In the genomic region with DNA sequence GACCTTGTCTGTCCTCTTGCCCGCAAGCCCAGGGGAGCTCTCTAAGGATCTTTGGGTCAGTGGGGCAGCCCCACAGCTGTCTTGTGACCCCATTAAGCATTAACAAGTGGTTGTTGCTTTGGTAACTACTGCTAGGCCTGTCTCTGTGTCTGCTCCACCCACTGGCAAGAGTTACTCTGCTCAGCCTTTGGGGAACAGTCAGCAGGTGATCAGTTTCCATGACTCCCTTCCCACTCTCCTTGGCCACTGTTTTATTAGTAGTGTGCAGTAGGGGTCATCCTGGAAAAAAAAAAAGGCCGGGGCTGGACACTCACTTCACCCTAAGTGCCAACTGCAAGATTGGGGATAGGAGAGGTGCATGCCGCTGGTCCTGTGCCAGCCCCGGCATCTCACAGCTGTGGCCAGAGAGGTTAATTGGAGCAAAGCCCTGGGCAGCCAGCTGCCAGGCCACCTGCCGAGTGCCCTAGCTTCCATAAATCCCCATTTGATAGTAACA, we compare ENCODE assay signal across 13 mouse cellular contexts. TPM values are rescaled to one million over a fixed set of nuclear protein-coding genes. Genes with fewer than 3 reads are reported as not detected.
DNase-seq lines count a peak whose midpoint lies in the region; ATAC-seq and TF ChIP-seq lines count a peak whose summit lies in the region.
"Had no signal": no experiment of that assay in that cellular context is flagged by ENCODE, and none has a peak within 500 bp of the region (broad histone marks: within the 10 kb centered on the region; RNA-seq: fewer than 3 reads in every experiment).

No protein-coding gene starts in this region.

- ATAC-seq in kidney, postnatal 0 days (replicated peaks; ENCODE audit: low FRiP score, low read depth) = peak; percentile 84
- ATAC-seq in intestine, embryonic 15.5 days = no peak

- dilution Hi-C loops in CH12.LX (cut with MboI; ENCODE audit: extremely low pct_ligation_motif_present, extremely low pct_unique_long_range_greater_than_20kb, low sequenced_read_pairs) = no loop called here

- no peaks in the 10 kb centered on the region for H3K27me3 ChIP-seq in CH12.LX (replicated peaks)
- no peaks in the 10 kb centered on the region for H3K27me3 ChIP-seq in kidney, postnatal 0 days (ENCODE audit: insufficient read depth, low read length)
- H3K27me3 ChIP-seq in intestine, embryonic 15.5 days (replicated peaks) = no peaks in the 10 kb centered on the region

- in situ Hi-C loops in CH12.LX (cut with MboI; ENCODE audit: low pct_ligation_motif_present, low pct_unique_long_range_greater_than_20kb, low sequenced_read_pairs) = no loop called here

- peak overlapping the region; percentile 44; the same call in 1 of the 2 replicates for H3K4me2 ChIP-seq in CH12.LX (ENCODE audit: insufficient read depth, low read depth, poor library complexity, severe bottlenecking)
- H3K4me2 ChIP-seq in kidney, postnatal 0 days (ENCODE audit: low read length) = no peak overlapping the region
- H3K4me2 ChIP-seq in intestine, embryonic 15.5 days (replicated peaks) = no peak overlapping the region
- H3K4me2 ChIP-seq: embryonic facial prominence, embryonic 15.5 days; hindbrain, embryonic 14.5 days; liver, embryonic 15.5 days had no signal

- H3K4me3 ChIP-seq in CH12.LX (replicated peaks in 1 of 3; ENCODE audit: low read depth in 2 of 3, low read length in 2 of 3, poor library complexity in 1 of 3) = no peak overlapping the region
- H3K4me3 ChIP-seq in kidney, postnatal 0 days (replicated peaks; ENCODE audit: low read depth, low read length) = no peak overlapping the region
- H3K4me3 ChIP-seq in intestine, embryonic 15.5 days (replicated peaks) = no peak overlapping the region
- H3K4me3 ChIP-seq: embryonic facial prominence, embryonic 15.5 days; liver, embryonic 15.5 days had no signal

- peak overlapping the region; percentile 8; the same call in 1 of the 2 replicates for H3K9ac ChIP-seq in CH12.LX (ENCODE audit: insufficient read depth, low read depth)
- H3K9ac ChIP-seq in kidney, postnatal 0 days (ENCODE audit: low read depth, low read length) = no peak overlapping the region
- H3K9ac ChIP-seq in intestine, embryonic 15.5 days = no peak overlapping the region
- H3K9ac ChIP-seq: embryonic facial prominence, embryonic 15.5 days; hindbrain, embryonic 14.5 days; liver, embryonic 15.5 days had no signal

- no peaks in the 10 kb centered on the region for H3K79me2 ChIP-seq in CH12.LX (replicated peaks; ENCODE audit: control insufficient read depth, extremely low read depth, insufficient read depth, poor library complexity, severe bottlenecking)

- H3K9me3 ChIP-seq in CH12.LX (replicated peaks; ENCODE audit: low read length) = no peaks in the 10 kb centered on the region
- no peaks in the 10 kb centered on the region for H3K9me3 ChIP-seq in kidney, postnatal 0 days (replicated peaks; ENCODE audit: low read length)
- no peaks in the 10 kb centered on the region for H3K9me3 ChIP-seq in intestine, embryonic 15.5 days
- H3K9me3 ChIP-seq: embryonic facial prominence, embryonic 15.5 days; liver, embryonic 15.5 days had no signal

- H3K36me3 ChIP-seq in CH12.LX (replicated peaks in 1 of 2; ENCODE audit: control insufficient read depth in 1 of 2, insufficient read depth in 1 of 2, low read length in 1 of 2) = no peaks in the 10 kb centered on the region
- H3K36me3 ChIP-seq in kidney, postnatal 0 days (ENCODE audit: insufficient read depth, low read length) = no peaks in the 10 kb centered on the region
- no peaks in the 10 kb centered on the region for H3K36me3 ChIP-seq in intestine, embryonic 15.5 days
- H3K36me3 ChIP-seq: embryonic facial prominence, embryonic 15.5 days; liver, embryonic 15.5 days had no signal

- no peak for TF ChIP-seq POLR2A in CH12.LX (IDR thresholded peaks at IDR 0.05; ENCODE audit: low read depth, low read length)

- 30% methylated on average over 5 of the region's 5 CpGs for WGBS in kidney, postnatal 0 days
- 43% methylated on average over 5 of the region's 5 CpGs for WGBS in intestine, embryonic 15.5 days

- DNase-seq in gastrocnemius, postnatal 10 days = peak; percentile 58
- DNase-seq in gastrocnemius, postnatal 36 days = no peak
- DNase-seq in CH12.LX (ENCODE audit: extremely low read depth) = peak; percentile 82
- peak; percentile 35 for DNase-seq in Muller cell, postnatal 12 days (ENCODE audit: inconsistent ontology term)
- peak; percentile 31 for DNase-seq in kidney, postnatal 0 days (ENCODE audit: low spot score)
- no peak for DNase-seq in lung, postnatal 4 days
- DNase-seq: cerebellum, adult 8-10 months; lung, postnatal 36 days; thymus, adult 18-20 months had no signal

- intact Hi-C loops in gastrocnemius, postnatal 36 days (cut with DNase I) = no loop called here

- peaks cover 26 to 51% of the 10 kb centered on the region in 2 experiments for H3K4me1 ChIP-seq in CH12.LX (ENCODE audit: control insufficient read depth in 1 of 2, insufficient read depth in 2 of 2)
- no peaks in the 10 kb centered on the region for H3K4me1 ChIP-seq in kidney, postnatal 0 days (replicated peaks; ENCODE audit: insufficient read depth, low read length)
- no peaks in the 10 kb centered on the region for H3K4me1 ChIP-seq in intestine, embryonic 15.5 days (replicated peaks)
- H3K4me1 ChIP-seq: embryonic facial prominence, embryonic 15.5 days; liver, embryonic 15.5 days had no signal

- TF ChIP-seq CTCF in CH12.LX (conservative IDR thresholded peaks at IDR 0.05 in 1 of 2, IDR thresholded peaks at IDR 0.05 in 1 of 2; ENCODE audit: low read depth in 2 of 2, low read length in 2 of 2) = no peak
- TF ChIP-seq CTCF in kidney, postnatal 0 days (IDR thresholded peaks at IDR 0.05; ENCODE audit: low read depth) = no peak

- H3K27ac ChIP-seq in CH12.LX (ENCODE audit: insufficient read depth, low read depth) = no peak overlapping the region; the same call in 1 of the 2 replicates
- H3K27ac ChIP-seq in kidney, postnatal 0 days = no peak overlapping the region; the same call in 1 of the 2 replicates
- H3K27ac ChIP-seq in intestine, embryonic 15.5 days = no peak overlapping the region
- H3K27ac ChIP-seq: embryonic facial prominence, embryonic 15.5 days; hindbrain, embryonic 14.5 days; liver, embryonic 15.5 days had no signal

- peak; percentile 45; the same call in 1 of the 2 replicates for TF ChIP-seq EP300 in CH12.LX (IDR thresholded peaks at IDR 0.05; ENCODE audit: low read length)

- no peak; the same call in 1 of the 2 replicates for TF ChIP-seq RAD21 in CH12.LX (IDR thresholded peaks at IDR 0.05; ENCODE audit: low read depth, low read length)

TF ChIP-seq in CH12.LX, 34 proteins besides CTCF, POLR2A, EP300 and RAD21:
- peak; percentile 16; the same call in 1 of the 2 replicates for TF ChIP-seq IRF4 (IDR thresholded peaks at IDR 0.05; ENCODE audit: low read depth, low read length)
- no peak for TF ChIP-seq USF1 (IDR thresholded peaks at IDR 0.05; ENCODE audit: low read depth, low read length)
- peak; percentile 31; the same call in 1 of the 2 replicates for TF ChIP-seq MXI1 (IDR thresholded peaks at IDR 0.05; ENCODE audit: low read depth, low read length)
- 0 out of 2 replicates have a peak, but pooled peaks have one; percentile 66 for TF ChIP-seq TCF12 (IDR thresholded peaks at IDR 0.05; ENCODE audit: low read depth, low read length)
- TF ChIP-seq RCOR1 (conservative IDR thresholded peaks at IDR 0.05; ENCODE audit: low read depth, low read length) = no peak
- TF ChIP-seq MEF2A (IDR thresholded peaks at IDR 0.05; ENCODE audit: borderline replicate concordance, low read depth, low read length) = peak; percentile 58
- peak; percentile 59 for TF ChIP-seq BHLHE40 (IDR thresholded peaks at IDR 0.05; ENCODE audit: low read depth, low read length)
- TF ChIP-seq ETS1 (conservative IDR thresholded peaks at IDR 0.05; ENCODE audit: low read depth, low read length) = peak; percentile 48; the same call in 1 of the 2 replicates
TF ChIP-seq in CH12.LX: peak in this region for 6.

RNA-seq across cellular contexts. Expression of a gene that starts 23.7 kb away (rescaled TPM):
- 10 to 100 TPM; 33.5 to 37.7 TPM for total RNA-seq in gastrocnemius, postnatal 10 days (2021)
- 10 to 100 TPM; 30.4 to 32.9 TPM for total RNA-seq in gastrocnemius, postnatal 36 days (2021)
- total RNA-seq in CH12.LX (2012; rRNA removed) (9.1 and 9.8 TPM in 2 replicates), CH12.LX (2014; rRNA removed) (3.0 and 4.1 TPM in 2 replicates)
- polyA plus RNA-seq in CH12.LX (2012; ENCODE audit: insufficient read length, low read depth) = 26.7 and 32.0 TPM in 2 replicates
- 11.8 and 14.0 TPM in 2 replicates for polyA plus RNA-seq in kidney, postnatal 0 days (2015; fragmentation: Nextera tagmentation; extraction: Ambion mirVana)
- 9.6 and 11.2 TPM in 2 replicates for polyA plus RNA-seq in intestine, embryonic 15.5 days (2015; fragmentation: Nextera tagmentation; extraction: Ambion mirVana)

Comparison
In these comparisons a context has a peak if more than half of its experiments do, and no peak if none do; other contexts are left out.
1. DNase-seq: peak in gastrocnemius, postnatal 10 days (single experiment), CH12.LX (single experiment), Muller cell, postnatal 12 days (single experiment) and kidney, postnatal 0 days (single experiment); none in gastrocnemius, postnatal 36 days (0 of 2) and lung, postnatal 4 days (0 of 2).